Mouse (Mus musculus): ENCODE data around the gene Lax1.

DNA sequence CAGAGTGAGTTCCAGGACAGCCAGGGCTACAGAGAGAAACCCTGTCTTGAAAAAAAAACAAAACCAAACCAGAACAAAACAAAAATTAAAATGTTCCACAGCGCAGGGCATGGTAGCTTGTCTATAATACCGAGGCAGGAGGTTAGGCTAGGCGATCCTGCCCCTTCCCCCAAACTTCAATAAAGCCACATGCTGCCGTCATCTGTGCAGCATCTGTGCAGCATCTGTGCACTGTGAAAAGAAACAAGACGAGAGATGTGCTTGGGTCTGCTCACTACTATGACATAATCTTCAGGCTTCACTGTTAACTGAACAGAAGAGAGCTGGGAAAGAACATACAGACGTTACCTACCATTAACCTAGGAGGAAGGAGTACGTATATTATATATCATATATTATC is 30.4 kb upstream of the Lax1 start:
- TF ChIP-seq CTCF (IDR thresholded peaks at IDR 0.05; ENCODE audit: borderline replicate concordance, insufficient read depth, low read length): no peak
- TF ChIP-seq POLR2A (IDR thresholded peaks at IDR 0.05; ENCODE audit: low read depth, low read length): no peak

All from embryonic fibroblast, embryonic 13.5 days (primary cell).